Mouse (Mus musculus) adrenal gland, adult 18-20 months (tissue): Measurements from ENCODE around the gene Dnajb12. TPM values are rescaled to one million over a fixed set of nuclear protein-coding genes. Genes with fewer than 3 reads are reported as not detected.

Experiments
- DNase-seq, 2 experiments: peaks; one replicate each; pipeline ENCODE4 v3.0.0; 2021 to 2022; ENCODE audit warnings: low spot score in 2 of 2
- total RNA-seq, 2 experiments: library from RNA; stranded (reverse); gene quantifications; 1 replicate in 1 of 2; 2 replicates in 1 of 2; pipeline ENCODE4 v1.2.3; 2021

Gene Dnajb12
- total RNA-seq, 2 experiments from 2014 or later, result 43.8 to 55.0 TPM

DNA sequence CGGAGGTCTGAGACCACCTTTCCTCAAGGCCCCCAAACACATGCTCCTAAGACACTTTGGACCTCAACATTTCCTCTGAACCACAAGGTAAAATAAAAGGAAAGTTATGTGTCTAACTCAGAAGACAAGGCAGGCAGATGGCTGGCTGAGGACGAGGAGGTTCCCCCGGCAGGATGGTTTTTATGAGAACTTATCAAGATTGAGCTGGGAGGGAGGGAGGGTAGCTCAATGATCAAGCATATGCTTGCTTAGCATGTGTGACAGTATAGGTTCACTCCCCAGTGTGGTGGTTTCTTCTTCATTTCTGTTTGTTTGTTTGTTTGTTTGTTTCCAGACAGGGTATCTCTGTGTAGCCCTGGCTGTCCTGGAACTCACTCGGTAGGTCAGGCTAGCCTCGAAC lies 67.0 kb downstream of the Dnajb12 start:
- no peak for DNase-seq

DNA sequence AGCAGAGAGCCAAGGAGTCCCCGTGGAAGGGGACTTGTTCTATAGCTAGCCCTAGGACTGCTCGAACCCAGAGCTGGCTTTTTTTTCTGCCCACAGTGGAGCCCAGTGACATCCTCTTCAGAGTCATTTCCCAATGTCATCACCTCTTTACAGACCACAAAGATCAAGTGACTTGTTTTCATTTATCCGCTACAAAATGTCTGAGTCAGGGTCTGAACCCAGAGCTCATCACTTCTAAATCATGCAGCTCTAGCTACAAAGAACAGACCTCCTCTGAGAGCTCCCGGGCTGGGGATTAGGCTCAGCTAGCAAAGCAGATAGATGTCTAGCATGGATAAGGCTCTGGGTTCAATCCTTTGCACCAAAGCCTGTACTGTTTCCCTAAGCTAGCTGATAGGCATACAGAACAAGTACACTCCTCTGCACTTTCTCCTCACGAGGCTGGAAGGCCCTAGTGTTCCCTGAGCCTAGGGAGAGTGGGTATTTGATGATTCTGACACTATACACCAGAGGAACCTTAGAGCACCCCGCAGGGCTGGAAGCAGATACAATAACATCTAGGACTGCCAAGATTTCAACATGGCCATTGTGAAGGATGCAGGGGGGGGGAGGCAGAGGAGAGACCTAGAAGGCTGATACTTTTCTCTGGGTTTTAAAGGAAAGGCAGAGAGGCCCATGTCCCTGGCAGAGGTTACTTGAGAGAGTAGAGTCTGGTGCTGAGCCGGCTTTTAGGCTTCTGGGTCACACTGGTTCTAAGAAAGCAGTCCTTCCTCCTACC lies 68.1 kb downstream of the Dnajb12 start:
- no peak for DNase-seq

DNA sequence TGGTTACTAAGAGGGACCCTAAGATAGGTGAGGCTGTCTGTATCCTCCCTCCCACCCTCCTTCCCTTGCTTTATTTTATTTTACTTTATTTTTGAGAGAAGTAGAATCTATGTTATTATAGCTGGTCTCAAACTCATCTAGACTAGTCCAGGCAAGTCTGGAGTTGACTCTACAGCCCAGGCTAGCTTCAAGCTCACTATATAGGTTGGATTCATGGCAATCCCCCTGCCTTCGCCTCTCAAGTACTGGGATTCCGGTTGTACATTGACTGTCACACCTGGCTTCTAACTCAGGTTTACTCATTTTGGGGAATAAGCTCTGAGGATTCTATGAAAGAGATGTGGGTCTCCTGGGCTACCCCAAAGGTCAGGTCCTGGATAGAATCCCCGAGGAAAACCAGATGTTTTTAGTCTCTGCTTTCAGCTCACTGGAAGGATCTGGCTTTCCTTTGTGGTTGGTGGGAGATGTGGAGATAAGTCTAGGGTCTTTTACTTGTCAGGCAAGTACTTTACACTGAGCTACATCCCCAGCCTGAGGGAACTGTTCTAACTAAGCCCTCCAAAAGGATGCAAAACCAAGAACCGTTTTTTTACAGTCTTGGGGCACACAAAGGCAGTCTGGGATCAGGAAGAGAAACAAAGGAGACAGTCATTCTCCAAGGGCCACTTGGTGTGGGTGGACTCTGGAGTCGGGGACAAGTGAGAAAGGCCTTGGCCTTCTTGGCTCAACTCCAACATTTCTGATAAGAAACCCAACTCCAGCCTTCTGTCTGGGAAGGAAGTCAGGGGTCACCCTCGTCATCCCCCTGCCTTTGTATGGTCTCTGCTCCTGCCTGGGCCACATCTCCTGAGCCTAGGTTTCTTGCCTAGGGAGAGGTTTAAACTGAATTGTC lies 69.3 kb downstream of the Dnajb12 start:
- peak in 1 of 2 experiments; percentile 46 for DNase-seq

Other genes with a start within 250 kb of the Dnajb12 start
- 10 to 100 TPM; 59.2 to 67.9 TPM for gene Micu1, start 177.1 kb upstream of the Dnajb12 start, total RNA-seq
- 10 to 100 TPM; 29.5 to 69.3 TPM for gene Ddit4, start 72.3 kb downstream of the Dnajb12 start, total RNA-seq
- 10 to 100 TPM; 26.1 to 33.7 TPM for gene Ascc1, start 123.2 kb downstream of the Dnajb12 start, total RNA-seq
- 10 to 100 TPM; 54.7 to 85.8 TPM for gene Anapc16, start 123.6 kb downstream of the Dnajb12 start, total RNA-seq
- gene Spock2, start 226.7 kb downstream of the Dnajb12 start, total RNA-seq, result 10 to 100 TPM; 41.7 to 51.4 TPM